Mouse (Mus musculus) embryonic stem cell, embryonic (primary cell): Measurements from ENCODE around the gene Ociad2.

Source experiments
- CTCF ChIA-PET, 4 experiments: fragments of 300-600 bp in 2 of 4; fragments of 350-600 bp in 2 of 4; sonication (Branson Sonifier 250); formaldehyde crosslinking; loops; one replicate each; lab custom pipeline; 2022; ENCODE audit warnings: inconsistent platforms in 2 of 4; lab: Charles Lee
- POLR2A ChIA-PET, 4 experiments: fragments of 300-600 bp in 2 of 4; fragments of 350-600 bp in 2 of 4; sonication (Branson Sonifier 250); formaldehyde crosslinking; loops; one replicate each; lab custom pipeline; 2022; ENCODE audit warnings: antibody characterized with exemption in 4 of 4, inconsistent platforms in 1 of 4; lab: Charles Lee

The Ociad2 gene

DNA sequence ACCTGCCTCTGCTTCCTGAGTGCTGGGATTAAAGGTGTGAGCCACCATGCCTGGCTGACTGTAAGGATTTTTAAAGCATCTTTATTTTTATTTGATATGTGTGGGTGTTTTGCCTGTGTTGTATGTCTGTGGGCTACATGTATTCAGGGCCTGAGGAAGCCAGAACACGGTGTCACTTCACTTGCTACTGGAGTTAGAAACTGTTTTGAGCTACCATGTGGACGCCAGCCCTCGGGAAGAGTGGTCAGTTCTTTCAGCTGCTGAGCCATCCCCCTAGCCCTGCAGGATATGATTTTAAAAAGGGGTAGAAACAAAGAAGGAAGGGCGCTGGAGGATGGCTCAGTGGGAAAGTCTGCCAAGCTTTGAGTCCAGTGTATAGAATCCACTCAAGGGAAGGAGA, 44.9 kb downstream of the Ociad2 start:
- POLR2A ChIA-PET = interaction anchor here in 1 of 4 experiments (0.9 to 1.0 kb wide), 2 partner anchors 40 to 47 kb away, joined by 3 read pairs; partner anchors contain the start of gene Fryl
- CTCF ChIA-PET = interaction anchor here in 1 of 4 experiments (0.6 kb wide), 1 partner anchor 14 kb away, joined by 3 read pairs; no protein-coding TSS in a partner anchor

DNA sequence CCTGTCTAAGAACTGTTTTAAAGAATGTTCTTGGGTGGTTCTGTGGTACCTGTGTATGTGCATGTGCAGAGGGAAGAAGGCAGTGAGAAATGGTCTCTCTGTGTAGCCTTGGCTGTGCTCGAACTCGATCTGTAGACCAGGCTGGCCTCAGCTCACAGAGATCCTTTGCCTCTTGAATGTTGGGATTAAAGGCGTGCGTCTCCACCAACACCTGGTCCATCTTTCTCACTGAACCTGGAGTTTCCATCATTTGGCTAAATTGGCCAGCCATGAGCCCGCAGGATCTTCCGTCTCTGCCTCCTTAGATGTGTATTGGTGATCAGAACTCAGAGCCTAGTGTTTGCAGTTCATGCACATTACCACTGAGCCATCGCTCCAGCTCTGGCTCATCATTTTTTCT, 45.8 kb downstream of the Ociad2 start:
- CTCF ChIA-PET = no interaction called here
- POLR2A ChIA-PET = interaction anchor here in 2 of 4 experiments (0.6 to 0.9 kb wide), 3 partner anchors 32 to 171 kb away, joined by 3 read pairs; no protein-coding TSS in a partner anchor

DNA sequence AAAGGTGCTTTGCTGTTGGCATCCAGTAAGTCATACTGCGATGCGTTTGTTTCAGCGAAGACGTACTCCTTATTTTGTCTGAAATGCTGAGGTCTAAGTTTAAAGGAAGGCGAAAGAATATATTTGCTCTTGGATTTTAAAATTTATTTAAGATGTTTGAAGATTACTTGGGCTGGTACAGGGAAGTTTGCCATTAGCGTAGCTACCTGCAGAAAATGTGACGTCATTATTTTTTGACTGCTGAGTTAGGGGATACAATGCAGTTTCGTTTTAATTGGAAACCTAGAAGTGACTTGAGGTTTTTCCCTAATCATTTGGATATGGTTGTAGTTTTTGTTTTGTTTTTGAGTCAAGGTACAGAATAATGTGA, 47.4 kb downstream of the Ociad2 start:
- ChIA-PET POLR2A (interaction anchor here in 3 of 4 experiments (0.6 to 4.1 kb wide), 38 partner anchors 9 to 734 kb away, joined by 3 to 23 read pairs (median 4); partner anchors contain the start of genes Fryl (in 3 of the 3) and Nfxl1 (in 1 of the 3)), CTCF (interaction anchor here in 2 of 4 experiments (0.6 to 1.0 kb wide), 2 partner anchors 86 to 156 kb away, joined by 3 read pairs; no protein-coding TSS in a partner anchor)

GRCm38 (mm10) chr5:73292502-73293457, 48.0 kb downstream of the Ociad2 start, which contains the start of gene Ociad1:
TSS of gene Ociad1 (plus strand) at chr5:73292784.
- POLR2A ChIA-PET = interaction anchor here (0.6 to 4.1 kb wide), 86 partner anchors 9 to 1091 kb away, joined by 3 to 23 read pairs (median 4); partner anchors contain the start of genes Fryl (in 3 of the 4), Nfxl1 (in 1 of the 4) and Slain2 (in 1 of the 4)
- CTCF ChIA-PET = interaction anchor here (0.5 to 1.4 kb wide), 12 partner anchors 13 to 693 kb away, joined by 3 to 8 read pairs (median 3); no protein-coding TSS in a partner anchor

DNA sequence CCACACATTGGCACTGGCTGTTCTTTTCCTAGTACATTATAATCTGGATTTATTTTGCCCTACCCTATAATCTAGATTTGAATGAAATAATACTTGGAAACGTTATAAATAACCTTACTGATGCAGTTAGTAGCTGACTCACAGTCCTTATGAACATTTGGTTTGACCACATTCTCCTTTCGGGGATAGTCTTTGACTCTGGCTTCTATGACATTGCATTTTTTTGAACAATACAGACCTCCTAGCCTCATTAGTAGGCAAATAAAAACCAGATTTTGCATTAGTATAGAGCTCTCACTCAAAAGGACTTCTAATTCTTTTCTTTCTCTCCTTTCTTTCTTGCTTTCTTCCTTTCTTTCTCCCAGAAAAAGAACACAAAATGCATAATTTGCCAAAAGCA, 50.9 kb downstream of the Ociad2 start:
- CTCF ChIA-PET = no interaction called here
- POLR2A ChIA-PET = interaction anchor here in 2 of 4 experiments (0.8 to 4.1 kb wide), 8 partner anchors 9 to 118 kb away, joined by 3 to 16 read pairs (median 3); partner anchors contain the start of gene Fryl (in 1 of the 2)

- CTCF ChIA-PET = no interaction called here
- POLR2A ChIA-PET = interaction anchor here in 1 of 4 experiments (1.1 kb wide), 1 partner anchor 30 kb away, joined by 3 read pairs; the partner anchor contains the start of gene Fryl
Measured at GRCm38 (mm10) chr5:73286603-73287002, 54.2 kb downstream of the Ociad2 start.

DNA sequence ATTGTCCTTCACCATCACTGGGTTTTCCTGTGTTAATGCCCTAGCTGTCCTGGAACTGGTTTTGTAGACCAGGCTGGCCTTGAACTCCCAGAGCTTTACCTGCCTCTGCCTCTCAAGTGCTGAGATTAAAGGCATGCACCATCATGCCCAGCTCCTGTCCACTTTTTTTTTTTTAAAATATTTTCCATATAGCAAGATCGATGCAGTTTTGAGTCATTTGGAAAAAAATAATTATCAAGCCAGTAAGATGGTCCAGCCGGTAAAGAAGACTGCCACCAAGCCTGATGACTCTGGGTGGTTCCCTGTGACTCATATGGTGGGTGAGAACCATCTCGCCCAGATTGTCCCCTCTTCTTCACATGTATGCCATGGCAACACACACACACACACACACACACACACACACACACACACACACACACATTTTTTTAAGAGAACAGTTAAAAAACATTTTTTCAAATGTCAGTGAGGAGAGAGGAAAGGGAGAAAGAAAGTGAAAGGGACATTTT, 55.3 kb downstream of the Ociad2 start:
- POLR2A ChIA-PET = interaction anchor here in 1 of 4 experiments (0.7 kb wide), 1 partner anchor 81 kb away, joined by 5 read pairs; no protein-coding TSS in a partner anchor
- CTCF ChIA-PET = no interaction called here

GRCm38 (mm10) chr5:73284046-73284445, 56.8 kb downstream of the Ociad2 start:
- CTCF ChIA-PET = interaction anchor here in 1 of 4 experiments (0.5 kb wide), 1 partner anchor 151 kb away, joined by 3 read pairs; no protein-coding TSS in a partner anchor
- POLR2A ChIA-PET = interaction anchor here in 1 of 4 experiments (1.1 kb wide), 1 partner anchor 8 kb away, joined by 3 read pairs; the partner anchor contains the start of gene Ociad1

DNA sequence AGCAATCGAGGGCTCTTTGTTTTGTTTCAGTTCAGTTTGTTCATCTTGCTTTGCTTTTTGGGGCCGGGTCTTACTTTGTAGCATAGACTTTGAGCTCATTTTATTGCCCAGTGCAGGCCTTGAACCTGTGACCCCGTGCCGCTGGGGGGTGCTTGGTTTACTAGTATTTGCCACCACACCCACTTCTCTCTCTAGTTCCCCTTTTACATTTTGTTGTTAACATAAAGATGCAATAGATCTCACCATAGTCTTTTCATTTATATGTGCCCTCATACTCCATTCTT, 60.3 kb downstream of the Ociad2 start:
- ChIA-PET POLR2A (interaction anchor here in 3 of 4 experiments (0.6 to 3.6 kb wide), 8 partner anchors 9 to 124 kb away, joined by 4 to 20 read pairs (median 6); partner anchors contain the start of gene Ociad1 (in 2 of the 3)), CTCF (interaction anchor here in 2 of 4 experiments (0.6 to 1.2 kb wide), 3 partner anchors 12 to 383 kb away, joined by 3 read pairs; partner anchors contain the start of gene Ociad1 (in 1 of the 2))

DNA sequence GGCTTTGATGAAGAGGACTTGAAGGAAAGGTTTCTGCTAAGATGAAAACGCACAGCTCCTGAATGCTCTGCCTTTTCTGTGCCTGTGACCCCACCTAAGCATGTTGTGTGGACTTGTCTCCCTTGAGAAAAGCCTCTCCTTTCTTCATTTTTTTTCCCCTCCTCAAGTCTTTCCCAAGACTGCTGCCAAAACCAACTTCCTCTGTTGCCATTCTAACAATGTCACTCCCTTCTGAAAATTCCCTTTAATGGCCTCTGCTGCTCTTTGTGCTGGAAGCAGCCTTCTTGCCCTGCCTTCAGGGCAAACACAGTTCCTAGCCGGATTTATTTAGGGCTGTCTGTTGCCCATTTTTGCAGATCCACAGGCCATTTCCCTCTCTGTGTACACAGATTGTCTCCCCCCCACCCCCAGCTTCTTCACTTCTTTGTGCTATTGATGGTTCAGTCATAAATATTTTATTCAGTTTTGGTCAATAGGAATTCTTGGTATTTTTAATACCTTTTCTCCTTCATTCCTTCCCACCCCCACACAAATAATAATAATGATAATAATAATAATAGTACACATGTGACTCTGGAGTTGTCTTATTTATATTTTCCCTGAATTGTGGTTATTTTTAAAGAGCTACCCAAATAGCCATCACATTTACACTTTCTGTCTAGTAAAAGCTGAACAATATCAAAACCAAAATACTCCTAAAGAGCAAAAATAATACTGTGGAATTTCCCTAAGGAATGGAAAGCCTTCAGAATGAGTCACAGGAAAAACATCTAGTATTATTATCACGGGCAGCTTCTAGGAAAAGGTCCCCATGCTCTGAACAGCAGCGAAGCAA, 60.9 kb downstream of the Ociad2 start:
- ChIA-PET POLR2A (interaction anchor here in 3 of 4 experiments (0.6 to 3.6 kb wide), 14 partner anchors 10 to 1660 kb away, joined by 3 to 20 read pairs (median 4); partner anchors contain the start of gene Ociad1 (in 2 of the 3)), CTCF (interaction anchor here in 3 of 4 experiments (0.5 to 1.2 kb wide), 5 partner anchors 13 to 383 kb away, joined by 3 to 4 read pairs (median 3); partner anchors contain the start of gene Ociad1 (in 1 of the 3))

DNA sequence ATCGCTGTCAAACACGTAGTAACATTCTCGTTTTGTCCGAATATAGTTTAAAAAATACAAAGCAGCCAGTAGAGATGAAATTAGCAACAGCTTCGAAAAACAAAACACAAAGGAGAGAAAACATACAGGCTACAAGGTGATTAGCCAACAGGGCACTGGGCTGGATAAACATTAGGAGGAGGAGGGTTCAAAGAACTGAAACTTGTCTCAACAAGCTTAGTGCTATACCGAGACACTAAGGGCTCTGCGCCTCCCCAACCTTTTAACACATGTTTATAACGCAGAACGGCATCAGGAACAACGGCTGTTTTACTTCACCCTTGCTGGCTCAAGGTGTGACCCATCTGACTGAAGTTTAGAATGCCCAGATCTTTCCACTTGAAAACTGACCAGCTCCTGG, 61.6 kb downstream of the Ociad2 start:
- CTCF ChIA-PET = interaction anchor here in 2 of 4 experiments (0.5 to 0.6 kb wide), 2 partner anchors 102 to 104 kb away, joined by 3 to 4 read pairs; no protein-coding TSS in a partner anchor
- POLR2A ChIA-PET = interaction anchor here in 3 of 4 experiments (0.6 to 3.6 kb wide), 10 partner anchors 10 to 1661 kb away, joined by 3 to 20 read pairs (median 4); partner anchors contain the start of gene Ociad1 (in 2 of the 3)

DNA sequence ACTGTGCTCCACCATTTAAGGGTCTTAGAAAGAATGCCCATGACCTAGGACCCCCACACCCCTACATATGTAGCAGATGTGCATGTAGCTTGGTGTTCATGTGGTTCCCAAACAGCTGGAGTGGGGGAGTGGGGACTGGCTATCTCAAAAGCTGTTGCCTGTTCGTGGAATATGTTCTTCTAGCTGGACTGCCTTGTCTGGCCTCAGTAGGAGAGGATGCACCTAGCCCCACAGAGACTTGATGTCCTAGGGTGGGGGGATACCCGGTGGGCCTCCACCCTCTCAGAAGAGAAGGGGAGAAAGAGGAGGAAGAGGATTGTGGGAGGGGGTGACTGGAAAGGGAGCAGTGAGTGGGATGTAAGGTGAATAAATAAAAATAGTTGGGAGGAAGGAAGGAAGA, 65.9 kb downstream of the Ociad2 start:
- POLR2A ChIA-PET = interaction anchor here in 2 of 4 experiments (0.6 to 0.9 kb wide), 2 partner anchors 18 to 28 kb away, joined by 3 read pairs; partner anchors contain the start of gene Fryl (in 1 of the 2)
- CTCF ChIA-PET = no interaction called here

DNA sequence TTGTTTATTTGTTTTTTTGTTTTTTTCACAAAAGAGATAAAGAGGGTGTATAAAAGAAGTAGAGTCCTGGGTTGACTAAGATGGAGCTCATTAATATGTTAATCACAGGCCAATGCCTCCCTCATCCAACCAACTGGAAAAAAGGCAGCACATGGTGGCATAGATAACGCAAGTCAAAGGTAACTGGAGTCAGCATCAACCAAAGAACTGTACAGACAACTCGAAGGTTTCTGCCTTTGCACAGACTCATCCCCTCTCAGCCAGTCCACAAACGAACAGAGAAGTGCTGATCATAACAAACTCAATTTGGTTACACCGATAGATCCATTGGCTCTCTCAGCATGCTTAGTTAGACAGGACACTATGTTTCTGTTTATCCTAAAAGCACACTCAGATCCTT, 67.7 kb downstream of the Ociad2 start:
- POLR2A ChIA-PET = interaction anchor here in 2 of 4 experiments (0.6 to 0.9 kb wide), 2 partner anchors 17 to 1053 kb away, joined by 3 read pairs; partner anchors contain the start of gene Fryl (in 1 of the 2)
- CTCF ChIA-PET = no interaction called here
